Mouse (Mus musculus) mouse trophoblast stem cell (cell line): ENCODE measurements around the gene Dgcr2.

Source experiments
- in situ Hi-C, 2 experiments: fragments of 300-500 bp; cut with MseI, MboI; formaldehyde crosslinking; loops; 2 replicates in 1 of 2; 3 replicates in 1 of 2; pipeline ENCODE4 v1.15.1; 2025

The Dgcr2 gene

DNA sequence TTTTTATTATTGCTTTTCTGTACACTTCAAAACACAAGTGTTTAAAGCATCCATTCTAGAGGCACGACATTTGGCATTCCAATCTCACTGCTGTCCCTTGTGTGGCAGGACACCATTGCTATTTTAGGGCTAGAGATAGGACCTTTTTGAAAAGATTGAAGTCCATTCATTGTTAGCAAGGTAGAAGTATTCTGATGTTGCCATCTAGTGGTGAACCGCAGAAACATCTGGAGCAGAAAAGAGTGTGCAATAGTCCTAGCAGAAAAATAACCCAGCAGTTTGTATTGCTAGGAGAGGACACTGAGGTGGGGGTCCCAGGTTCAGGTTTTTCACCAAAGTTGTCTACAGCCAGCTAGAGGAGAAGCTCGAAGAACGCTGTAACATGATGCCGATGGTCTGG is 86.2 kb downstream of the Dgcr2 start:
- in situ Hi-C loops, result loop anchor here in 1 of 2 experiments (10.0 kb wide), 1 partner anchor 77 kb away; the partner anchor contains the start of gene Med15

DNA sequence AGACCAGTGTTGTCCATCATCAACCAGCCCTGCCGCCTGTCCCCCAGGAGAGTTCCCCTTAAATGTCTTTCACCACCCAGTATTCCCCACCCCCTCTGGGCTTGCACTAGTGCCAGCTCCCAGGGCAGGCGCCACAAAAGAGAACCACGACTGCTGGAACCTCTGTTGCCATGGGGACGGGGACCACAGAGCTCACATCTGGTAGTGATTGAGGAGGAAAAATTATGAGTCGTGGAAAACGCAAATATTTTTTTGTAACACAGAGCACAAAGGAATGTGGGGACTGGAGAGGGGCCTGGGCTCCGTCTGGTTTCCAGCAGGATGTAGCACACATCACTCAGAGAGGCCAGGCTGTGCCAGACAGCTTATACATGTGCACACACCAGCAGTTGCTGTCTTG is 88.7 kb downstream of the Dgcr2 start:
- in situ Hi-C loops, result loop anchor here (5.0 to 10.0 kb wide), 2 partner anchors 72 to 75 kb away; partner anchors contain the start of gene Med15 (in 1 of the 2)

DNA sequence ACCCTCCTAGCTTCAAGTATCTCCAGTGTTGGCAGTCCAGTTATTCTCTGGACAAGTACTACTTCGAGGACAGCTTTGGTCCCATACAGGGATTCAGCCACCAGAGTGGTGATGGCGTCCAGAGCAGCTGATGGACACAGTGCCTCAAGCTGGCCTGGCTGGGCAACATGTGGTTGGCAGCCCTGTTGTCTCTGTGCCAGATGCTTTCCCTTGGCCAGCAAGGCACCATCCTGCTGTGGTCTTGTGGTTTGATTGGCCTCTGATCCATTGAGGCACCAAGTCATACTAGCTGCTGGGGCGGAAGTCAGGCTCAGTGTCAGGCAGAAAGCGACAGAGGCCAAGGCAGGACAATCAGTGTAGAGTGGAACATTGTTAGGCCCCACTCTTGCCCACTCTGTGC is 89.2 kb downstream of the Dgcr2 start:
- in situ Hi-C loops, result loop anchor here in 1 of 2 experiments (5.0 kb wide), 1 partner anchor 72 kb away; no protein-coding TSS in a partner anchor

DNA sequence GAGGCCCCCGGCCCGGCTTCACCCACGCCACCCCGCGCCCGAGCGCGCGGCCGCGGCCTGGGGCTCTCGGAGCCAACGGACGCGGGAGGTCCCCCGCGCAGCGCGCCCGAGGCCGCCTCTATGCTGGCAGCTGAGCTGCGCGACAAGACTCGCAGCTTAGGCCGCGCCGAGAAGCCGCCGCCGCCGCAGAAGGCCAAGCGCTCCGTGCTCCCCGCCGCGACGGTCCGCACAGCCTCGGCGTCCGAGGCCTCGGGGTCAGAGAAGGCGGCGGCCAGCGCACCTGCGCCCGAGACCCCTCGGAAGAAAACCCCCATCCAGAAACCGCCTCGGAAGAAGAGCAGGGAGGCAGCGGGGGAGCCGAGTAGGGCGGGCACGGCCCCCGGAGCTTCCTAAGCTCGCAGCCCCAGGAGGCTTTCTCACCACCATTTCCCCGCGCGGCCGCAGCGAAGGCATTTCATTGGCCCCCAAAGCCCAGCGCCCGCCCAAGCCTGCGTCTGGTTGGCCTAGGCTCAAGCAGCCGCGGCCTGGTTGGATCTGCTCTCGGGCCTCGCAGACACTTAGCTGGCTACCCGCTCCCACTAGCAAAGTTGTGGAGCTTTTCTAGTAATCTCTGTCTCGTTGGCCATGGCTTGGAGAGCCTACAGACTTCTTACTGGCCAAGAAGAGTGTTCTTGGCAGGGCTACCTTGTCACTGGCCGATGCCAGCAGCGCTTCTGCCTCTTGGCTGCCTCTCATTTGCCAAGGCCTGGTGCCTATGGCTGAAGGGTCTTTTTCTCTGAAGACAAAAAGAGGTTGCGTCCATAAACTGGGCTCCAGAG is 91.0 kb downstream of the Dgcr2 start:
- in situ Hi-C loops, result loop anchor here in 1 of 2 experiments (5.0 kb wide), 1 partner anchor 70 kb away; no protein-coding TSS in a partner anchor

DNA sequence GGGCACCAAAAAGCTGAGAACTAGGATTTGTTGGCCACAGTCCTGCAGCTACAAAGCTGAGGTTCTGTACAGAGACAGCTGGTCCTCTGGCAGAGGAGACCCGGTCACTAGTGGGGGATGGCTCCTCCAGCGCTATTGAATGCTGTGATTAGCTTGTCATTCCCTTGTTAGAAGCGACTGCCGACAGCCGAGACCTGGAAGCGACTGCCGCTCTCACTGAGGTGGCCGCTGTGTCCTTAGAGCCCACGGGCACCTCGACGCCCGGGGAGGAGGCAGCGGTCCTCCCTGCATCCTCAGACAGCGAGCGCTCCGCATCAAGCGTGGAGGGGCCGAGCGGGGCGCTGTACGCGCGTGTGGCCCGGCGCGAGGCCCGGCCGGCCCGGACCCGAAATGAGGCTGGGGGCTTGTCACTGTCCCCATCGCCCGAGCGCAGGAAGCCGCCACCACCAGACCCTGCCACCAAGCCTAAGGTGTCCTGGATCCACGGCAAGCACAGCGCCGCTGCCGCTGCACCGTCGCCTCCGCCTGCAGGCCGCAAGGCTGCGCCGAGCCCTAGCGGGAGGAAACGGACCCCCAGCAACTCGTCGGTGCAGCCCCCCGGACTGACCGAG is 91.7 kb downstream of the Dgcr2 start:
- in situ Hi-C loops, result loop anchor here in 1 of 2 experiments (5.0 kb wide), 1 partner anchor 69 kb away; no protein-coding TSS in a partner anchor

DNA sequence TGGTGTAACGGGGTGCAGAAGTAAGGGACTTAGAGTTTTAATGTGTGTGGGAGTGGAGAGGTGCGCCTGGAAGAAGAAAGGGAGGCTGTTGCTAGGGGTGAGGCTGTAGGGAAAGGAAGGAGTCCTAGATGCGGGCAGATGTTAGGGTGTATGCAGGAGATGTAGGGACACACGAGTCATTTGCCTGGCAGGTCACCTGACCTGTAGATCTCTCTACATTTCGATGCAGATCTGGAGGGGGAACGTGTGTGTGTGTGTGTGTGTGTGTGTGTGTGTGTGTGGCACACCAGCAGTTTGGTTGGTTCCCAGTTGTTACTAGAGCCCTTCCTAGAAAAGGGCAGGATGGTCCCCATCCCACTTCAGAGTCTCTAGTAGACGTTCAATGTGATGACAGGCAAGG is 93.4 kb downstream of the Dgcr2 start:
- in situ Hi-C loops, result loop anchor here in 1 of 2 experiments (5.0 kb wide), 1 partner anchor 68 kb away; no protein-coding TSS in a partner anchor

DNA sequence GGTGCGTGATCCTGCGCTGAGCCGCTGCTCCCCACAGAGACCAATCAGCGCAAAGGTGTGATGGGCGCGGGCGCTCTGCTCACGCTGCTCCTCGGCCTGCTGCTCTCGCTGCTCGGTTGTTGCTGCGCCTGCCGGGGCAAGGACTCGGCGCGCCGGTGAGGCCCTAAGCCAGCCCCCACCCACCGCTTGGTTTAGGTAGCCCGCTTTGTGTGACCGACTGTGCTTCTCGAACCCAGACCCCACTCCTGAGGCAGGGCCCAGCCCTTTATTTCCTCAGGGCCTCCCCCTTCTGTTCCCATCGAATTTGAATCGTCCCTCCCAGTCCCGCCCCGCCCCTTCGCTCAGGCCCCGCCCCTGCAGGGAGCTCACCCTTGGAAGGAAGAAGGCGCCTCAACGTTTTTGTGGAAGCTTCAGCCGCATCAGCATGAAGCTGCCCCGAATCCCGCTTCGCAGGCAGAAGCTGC is 93.9 kb downstream of the Dgcr2 start:
- in situ Hi-C loops, result no loop called here

DNA sequence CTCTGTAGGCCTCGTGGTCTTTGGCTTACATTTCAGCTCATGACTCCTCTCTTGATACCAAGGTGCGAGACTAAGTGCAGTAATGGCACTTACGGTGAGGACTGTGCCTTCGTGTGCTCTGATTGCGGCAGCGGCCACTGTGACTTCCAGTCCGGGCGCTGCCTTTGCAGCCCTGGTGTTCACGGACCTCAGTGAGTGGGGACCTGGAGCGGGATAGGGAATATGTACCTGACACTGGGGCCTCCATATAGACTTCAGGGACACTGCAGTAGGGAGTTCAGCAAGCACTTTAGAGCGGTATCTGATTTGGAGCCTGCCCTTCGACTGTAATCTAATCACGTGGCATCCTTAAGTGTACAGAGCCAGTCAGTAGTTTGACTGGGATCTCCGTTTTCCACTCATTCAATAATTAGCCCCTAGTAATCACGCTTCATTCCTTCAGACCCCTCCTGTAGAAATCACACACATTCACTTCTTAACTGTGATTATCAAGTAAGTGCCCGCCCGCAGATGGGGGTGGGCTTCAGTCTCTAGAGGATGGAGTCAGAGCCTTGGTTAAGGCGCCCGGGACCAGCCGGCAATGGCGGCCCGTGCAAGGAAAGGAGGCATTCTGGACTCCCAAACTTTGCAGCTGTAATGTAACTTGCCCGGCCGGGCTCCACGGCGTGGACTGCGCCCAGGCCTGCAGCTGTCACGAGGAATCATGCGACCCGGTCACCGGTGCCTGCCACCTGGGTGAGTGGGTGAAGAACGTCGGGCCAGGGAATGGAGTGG is 94.5 kb downstream of the Dgcr2 start:
- in situ Hi-C loops, result no loop called here

DNA sequence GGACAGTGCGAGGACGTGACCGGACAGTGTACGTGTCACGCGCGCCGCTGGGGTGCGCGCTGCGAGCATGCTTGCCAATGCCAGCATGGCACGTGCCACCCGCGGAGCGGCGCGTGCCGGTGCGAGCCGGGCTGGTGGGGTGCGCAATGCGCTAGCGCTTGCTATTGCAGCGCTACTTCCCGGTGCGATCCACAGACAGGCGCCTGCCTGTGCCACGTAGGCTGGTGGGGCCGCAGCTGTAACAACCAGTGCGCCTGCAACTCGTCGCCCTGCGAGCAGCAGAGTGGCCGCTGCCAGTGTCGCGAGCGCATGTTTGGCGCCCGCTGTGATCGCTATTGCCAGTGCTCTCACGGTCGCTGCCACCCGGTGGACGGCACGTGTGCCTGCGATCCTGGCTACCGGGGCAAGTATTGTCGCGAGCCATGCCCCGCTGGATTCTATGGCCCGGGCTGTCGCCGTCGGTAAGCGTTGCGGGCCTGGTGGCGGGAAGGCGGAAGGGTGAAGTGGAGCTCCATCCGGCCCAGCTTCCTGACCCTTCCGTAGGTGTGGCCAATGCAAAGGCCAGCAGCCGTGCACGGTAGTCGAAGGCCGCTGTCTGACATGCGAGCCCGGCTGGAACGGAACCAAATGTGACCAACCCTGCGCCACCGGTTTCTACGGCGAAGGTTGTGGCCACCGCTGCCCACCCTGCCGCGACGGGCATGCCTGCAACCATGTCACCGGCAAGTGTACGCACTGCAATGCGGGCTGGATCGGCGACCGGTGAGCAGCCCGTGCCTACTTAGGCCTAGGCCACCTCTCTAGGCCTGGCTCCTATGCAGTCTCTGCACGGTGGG is 95.3 kb downstream of the Dgcr2 start:
- in situ Hi-C loops, result no loop called here

DNA sequence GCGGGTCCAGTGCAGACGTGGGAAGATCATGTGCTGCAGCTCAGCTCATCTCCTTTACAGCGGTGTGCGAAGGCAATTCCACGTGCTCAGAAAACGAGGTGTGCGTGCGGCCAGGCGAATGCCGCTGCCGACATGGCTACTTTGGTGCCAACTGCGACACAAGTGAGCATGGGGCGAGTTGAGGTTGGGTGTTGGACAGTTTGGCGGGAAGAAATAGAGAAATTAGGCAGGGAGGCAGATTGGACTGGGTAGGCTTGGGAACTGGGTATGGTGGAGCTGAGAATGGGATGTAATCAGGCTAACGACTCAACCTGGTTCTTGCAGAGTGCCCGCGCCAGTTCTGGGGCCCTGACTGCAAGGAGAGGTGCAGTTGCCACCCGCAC is 95.9 kb downstream of the Dgcr2 start:
- in situ Hi-C loops, result no loop called here

DNA sequence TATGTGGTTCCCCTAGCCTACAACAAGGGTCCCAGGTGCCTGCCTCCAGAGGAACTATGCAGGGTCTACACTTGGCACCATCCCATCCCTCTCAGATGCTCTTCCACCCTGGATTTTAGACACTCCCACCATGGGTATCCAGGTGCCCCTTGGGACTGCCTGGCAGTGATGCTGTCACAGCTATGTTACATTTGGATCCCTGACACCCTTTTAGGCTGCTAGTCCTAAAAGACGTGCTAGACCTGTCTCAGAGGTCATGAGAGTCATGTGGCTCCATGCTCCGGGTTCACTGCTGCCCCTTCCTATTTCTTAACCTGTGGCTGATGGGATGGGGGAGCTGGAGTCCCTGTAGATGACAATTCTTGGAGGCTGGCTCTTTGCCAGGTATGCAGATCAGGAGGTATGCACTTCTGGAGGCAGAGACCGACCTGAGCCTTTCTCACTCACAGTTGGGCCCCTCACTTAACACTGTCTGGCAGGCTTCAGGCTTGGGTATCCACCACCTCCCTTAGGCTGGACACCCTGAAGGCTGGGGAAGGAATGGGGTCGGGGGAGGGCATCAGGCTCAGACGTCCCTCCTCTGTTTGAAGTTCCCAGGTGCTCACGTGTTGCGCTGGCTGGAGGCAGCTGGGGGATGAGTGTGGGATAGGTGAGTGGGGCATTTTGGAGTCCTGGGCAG is 96.4 kb downstream of the Dgcr2 start:
- in situ Hi-C loops, result no loop called here

DNA sequence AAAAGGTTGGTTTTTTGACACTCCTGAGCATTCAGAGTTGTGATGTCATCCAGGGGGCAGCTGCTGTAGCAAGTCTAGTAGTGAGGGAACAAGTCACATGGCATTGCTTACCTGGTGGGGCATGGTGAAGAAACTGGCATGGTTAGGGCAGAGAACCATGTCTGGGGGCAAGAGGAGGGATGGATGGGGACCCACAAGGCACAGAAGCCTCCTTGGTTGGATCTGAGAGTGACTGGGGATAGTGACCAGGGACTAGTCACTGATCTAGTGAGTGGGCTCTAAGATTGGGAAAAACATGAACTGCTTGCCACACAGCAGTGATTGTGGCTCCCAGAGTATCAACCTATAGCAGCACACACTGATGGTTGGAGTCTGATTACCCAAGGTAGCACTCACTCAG is 98.8 kb downstream of the Dgcr2 start:
- in situ Hi-C loops, result no loop called here

DNA sequence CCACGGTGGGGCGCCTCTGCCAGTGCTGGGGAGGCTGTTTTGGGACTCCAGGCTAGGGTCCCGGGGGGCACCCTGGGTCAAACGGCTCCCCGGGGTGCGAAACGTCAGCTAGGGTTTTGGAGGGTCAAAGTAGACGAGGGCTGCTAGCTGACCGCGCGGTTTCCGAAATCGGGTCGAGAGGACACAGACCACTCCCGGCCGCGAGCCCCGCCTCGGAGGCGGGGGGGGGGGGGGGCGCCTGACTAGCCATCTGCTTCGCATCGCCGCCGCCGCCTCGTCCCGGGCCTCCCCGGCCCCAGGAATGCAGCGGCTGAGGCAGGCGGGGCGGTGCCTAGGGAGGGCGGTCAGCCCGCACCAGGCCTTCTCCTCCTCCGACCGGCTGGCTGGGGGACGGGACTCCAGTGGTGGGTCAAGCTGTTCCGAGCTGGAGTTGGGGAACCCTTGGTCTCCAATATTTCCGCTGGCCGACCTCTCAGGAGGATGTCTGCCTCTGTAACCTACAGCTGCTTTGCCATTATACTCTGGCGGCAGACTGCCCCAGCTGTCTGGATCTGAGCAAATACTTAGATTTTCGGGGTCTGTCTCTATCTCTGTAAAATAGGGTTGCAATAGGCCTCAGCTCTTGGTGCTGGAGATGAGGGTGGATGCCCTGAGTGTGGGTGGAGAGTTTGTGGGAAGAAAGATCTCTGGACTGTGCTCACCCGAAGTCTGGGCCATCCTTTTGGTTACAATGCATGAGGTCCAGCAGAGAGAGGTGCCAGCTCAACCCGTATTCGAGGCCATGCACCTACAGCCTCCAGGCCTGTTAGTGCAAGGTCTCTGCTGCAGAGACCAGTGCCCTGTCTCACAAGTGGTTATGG is 99.8 kb downstream of the Dgcr2 start:
- in situ Hi-C loops, result no loop called here

DNA sequence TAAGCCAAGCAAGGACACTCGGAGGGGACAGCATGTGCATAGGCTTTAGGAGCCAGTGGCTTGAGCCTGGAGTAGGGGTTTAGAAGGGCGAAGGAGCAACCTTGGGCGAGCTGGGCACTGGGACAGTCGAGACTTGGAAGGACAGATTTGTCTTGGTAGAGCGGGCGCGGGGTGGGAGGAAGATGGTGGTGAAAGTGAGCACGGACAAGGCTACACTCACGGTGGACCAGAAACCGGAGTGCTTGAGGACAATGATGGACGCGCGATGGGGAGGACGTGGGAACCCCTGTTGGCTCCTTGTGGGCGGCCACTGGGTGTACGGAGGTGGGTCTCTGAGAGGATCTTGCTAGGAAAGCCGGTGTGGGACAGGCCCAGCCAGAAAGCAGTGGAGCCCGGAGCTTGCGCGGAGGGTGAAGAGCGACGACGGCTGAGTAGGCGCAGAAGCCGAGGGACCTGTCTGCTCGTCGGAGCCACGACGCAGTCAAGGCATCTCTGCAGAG is 100.5 kb downstream of the Dgcr2 start:
- in situ Hi-C loops, result no loop called here

DNA sequence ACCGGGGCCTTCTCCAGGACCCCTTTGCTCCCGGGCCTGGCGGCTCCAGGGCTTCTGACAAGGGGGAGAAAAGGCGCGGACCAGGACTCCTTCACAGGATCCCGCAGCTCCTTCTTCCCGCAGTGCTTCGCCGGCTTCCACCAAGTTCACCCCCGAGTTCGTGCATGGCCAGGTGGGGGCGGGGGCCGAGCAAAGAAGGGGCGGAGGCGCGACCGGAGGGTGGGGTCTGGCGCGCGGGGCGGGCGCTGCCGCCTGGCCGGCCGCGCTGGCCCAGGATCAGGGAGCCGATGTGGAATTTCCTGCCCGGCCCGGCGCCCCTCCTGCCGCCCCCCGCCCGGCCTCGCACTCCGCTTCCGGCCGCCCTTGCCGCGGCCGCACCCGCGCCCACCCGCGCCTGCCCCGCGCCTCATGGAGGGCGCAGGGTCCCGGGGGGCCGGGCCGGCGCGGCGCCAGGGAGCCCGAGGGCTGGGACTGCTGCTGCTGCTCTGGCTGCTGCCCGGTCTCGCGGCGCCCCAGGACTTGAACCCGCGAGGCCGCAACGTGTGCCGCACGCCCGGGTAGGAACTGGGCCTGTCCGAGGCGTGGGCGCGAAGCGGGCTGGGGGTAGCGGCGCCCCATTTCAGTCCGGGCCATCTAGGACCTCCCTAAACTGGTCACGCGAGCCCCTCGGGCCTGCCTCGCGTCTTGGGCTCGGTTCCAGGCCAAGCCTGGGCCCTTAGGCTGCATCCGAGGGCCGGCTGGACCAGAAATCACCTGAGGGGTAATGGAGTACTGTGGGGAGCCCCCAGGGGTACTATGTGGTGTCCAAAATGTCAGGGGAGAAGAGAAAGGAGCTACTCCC is 101.2 kb downstream of the Dgcr2 start, which contains the start of gene Scarf2:
Gene Scarf2 (plus strand): TSS at position 312 of the 841 bp plus-strand sequence.
- in situ Hi-C loops, result no loop called here

DNA sequence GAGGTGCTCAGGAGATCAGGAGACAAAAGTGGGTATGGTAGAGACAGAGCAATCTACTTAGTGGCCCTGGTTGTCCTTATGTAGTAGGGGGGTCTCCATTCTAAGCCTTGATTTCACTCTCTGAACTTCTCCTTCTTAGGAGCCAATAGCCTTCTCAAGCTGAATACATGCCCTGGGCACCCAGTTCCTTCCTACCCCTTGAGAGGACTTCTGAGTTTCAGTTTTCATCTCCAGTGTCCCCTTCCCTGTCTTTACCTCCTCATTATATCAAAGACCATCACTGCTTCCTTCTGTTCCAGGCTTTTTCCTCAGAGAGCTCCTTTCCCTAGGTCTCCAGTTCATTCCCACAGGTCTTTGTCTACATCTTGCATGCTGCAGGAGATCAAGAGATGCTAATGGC is 101.8 kb downstream of the Dgcr2 start:
- in situ Hi-C loops, result no loop called here

DNA sequence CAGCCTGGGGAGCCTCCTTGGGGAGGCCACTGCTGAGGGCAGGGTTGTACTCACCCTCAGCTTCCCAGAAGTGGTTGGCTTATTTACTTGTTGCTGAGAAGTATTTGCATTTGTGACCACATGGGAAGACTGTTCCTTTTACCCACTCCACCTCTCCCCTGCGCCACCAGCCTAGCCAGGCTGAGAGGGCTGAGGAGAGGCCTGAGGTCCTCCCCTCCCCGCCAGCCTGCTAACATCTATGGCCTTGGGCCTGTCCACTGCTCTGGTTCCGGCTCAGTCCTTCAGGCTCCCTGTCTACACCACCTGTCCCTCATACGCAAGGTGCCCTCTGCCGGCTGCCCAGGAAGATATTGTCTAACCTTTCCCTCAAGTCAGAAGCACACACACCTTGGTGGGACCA is 102.7 kb downstream of the Dgcr2 start:
- in situ Hi-C loops, result no loop called here

DNA sequence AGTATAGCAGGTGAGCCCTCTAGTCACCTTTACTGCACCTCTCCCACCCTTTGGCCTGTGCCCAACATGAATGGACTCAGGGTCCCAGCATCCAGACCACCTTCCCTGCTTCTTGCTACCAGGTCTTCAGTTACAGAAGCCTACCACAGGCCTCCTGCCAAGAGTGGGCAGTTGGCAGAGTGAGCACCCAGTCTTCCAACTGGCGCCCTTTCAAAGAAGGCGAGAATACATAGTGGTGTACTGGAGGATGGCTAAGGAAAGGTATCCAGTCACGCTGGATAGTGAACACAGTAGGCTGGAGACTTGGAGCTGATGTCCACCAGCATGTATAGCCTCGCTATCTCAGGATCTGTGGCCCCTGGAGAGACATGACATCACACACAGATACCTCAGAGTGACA is 104.3 kb downstream of the Dgcr2 start:
- in situ Hi-C loops, result no loop called here
